Mouse (Mus musculus): ENCODE results near the gene Gm49352. TPM values are rescaled to one million over a fixed set of nuclear protein-coding genes. Genes with fewer than 3 reads are reported as not detected.
"Not testable (repeated sequence)": the region's sequence is repeated elsewhere in the genome, so short reads cannot be mapped to it uniquely, and the experiment has no call there.

Gm49352 gene
- not detected in 2 replicates for polyA plus RNA-seq (2014; fragmentation: Nextera tagmentation; extraction: Ambion mirVana)

- H3K4me2 ChIP-seq (ENCODE audit: low read depth, low read length); H3K9me3 ChIP-seq (ENCODE audit: control insufficient read depth, low read length); H3K36me3 ChIP-seq (ENCODE audit: control insufficient read depth, insufficient read depth, low read length); H3K9ac ChIP-seq (replicated peaks; ENCODE audit: low read depth, low read length); H3K4me1 ChIP-seq (ENCODE audit: control insufficient read depth, insufficient read depth, low read length); H3K4me3 ChIP-seq (ENCODE audit: low read depth, low read length); H3K27ac ChIP-seq (ENCODE audit: low read depth, low read length); H3K27me3 ChIP-seq (ENCODE audit: control insufficient read depth, insufficient read depth, low read length); ATAC-seq (ENCODE audit: low read depth): not testable (repeated sequence)
- 48% methylated on average over 1 of the region's 1 CpGs for WGBS
Measured at GRCm38 (mm10) chr13:61568074-61568473, at the start of gene Gm49352. Gene Gm49352 (minus strand): TSS chr13:61568174.

GRCm38 (mm10) chr13:61570027-61570426 is 2.1 kb upstream of the Gm49352 start, which contains the start of gene Cts3:
Gene Cts3 (minus strand): TSS chr13:61570127.
- no peak for ATAC-seq (ENCODE audit: low read depth)
- Histone ChIP-seq H3K36me3 (ENCODE audit: control insufficient read depth, insufficient read depth, low read length) (no peaks in the 10 kb centered on the region), H3K27ac (ENCODE audit: low read depth, low read length) (no peak within 1 kb of the TSS), H3K4me3 (ENCODE audit: low read depth, low read length) (no peak within 1 kb of the TSS), H3K4me1 (ENCODE audit: control insufficient read depth, insufficient read depth, low read length) (no peaks in the 10 kb centered on the region), H3K9ac (replicated peaks; ENCODE audit: low read depth, low read length) (no peak within 1 kb of the TSS), H3K27me3 (ENCODE audit: control insufficient read depth, insufficient read depth, low read length) (no peaks in the 10 kb centered on the region), H3K9me3 (ENCODE audit: control insufficient read depth, low read length) (peaks cover 5% of the 10 kb centered on the region), H3K4me2 (ENCODE audit: low read depth, low read length) (no peak within 1 kb of the TSS)

GRCm38 (mm10) chr13:61541631-61542030 is 26.3 kb downstream of the Gm49352 start, which contains the start of gene Ctsm:
Gene Ctsm (minus strand): TSS chr13:61541839.
- no peak for ATAC-seq (ENCODE audit: low read depth)
- Histone ChIP-seq H3K27me3 (ENCODE audit: control insufficient read depth, insufficient read depth, low read length) (no peaks in the 10 kb centered on the region), H3K4me1 (ENCODE audit: control insufficient read depth, insufficient read depth, low read length) (no peaks in the 10 kb centered on the region), H3K27ac (ENCODE audit: low read depth, low read length) (no peak within 1 kb of the TSS), H3K9me3 (ENCODE audit: control insufficient read depth, low read length) (peaks cover 11% of the 10 kb centered on the region), H3K9ac (replicated peaks; ENCODE audit: low read depth, low read length) (no peak within 1 kb of the TSS), H3K36me3 (ENCODE audit: control insufficient read depth, insufficient read depth, low read length) (no peaks in the 10 kb centered on the region), H3K4me2 (ENCODE audit: low read depth, low read length) (no peak within 1 kb of the TSS), H3K4me3 (ENCODE audit: low read depth, low read length) (no peak within 1 kb of the TSS)
- WGBS: 72% methylated on average over 4 of the region's 4 CpGs

Other genes starting within 250 kb of the Gm49352 start
- not detected in 2 replicates for gene Cts7, start 210.0 kb downstream of the Gm49352 start, polyA plus RNA-seq (2014; fragmentation: Nextera tagmentation; extraction: Ambion mirVana)
- gene Ctsm, start 26.3 kb downstream of the Gm49352 start, polyA plus RNA-seq (2014; fragmentation: Nextera tagmentation; extraction: Ambion mirVana): not detected in 2 replicates
- not detected in 2 replicates for gene Cts3, start 2.0 kb upstream of the Gm49352 start, polyA plus RNA-seq (2014; fragmentation: Nextera tagmentation; extraction: Ambion mirVana)